Mouse (Mus musculus): Measurements from ENCODE around the gene Tuba1c. TPM values are rescaled to one million over a fixed set of nuclear protein-coding genes. Genes with fewer than 3 reads are reported as not detected.

Gene Tuba1c
- polyA plus RNA-seq, 1 experiment: 294 TPM

GRCm38 (mm10) chr15:99049473-99050253 is 20.0 kb downstream of the Tuba1c start:
- peak; percentile 35 for DNase-seq
- WGBS: 39% methylated on average over 13 of the region's 13 CpGs
- Histone ChIP-seq H3K27me3 (ENCODE audit: control insufficient read depth, insufficient read depth, low read length) (peaks cover under 1% of the 10 kb centered on the region; the same call in 1 of the 2 replicates), H3K27ac (ENCODE audit: control insufficient read depth, insufficient read depth, low read length) (no peak overlapping the region), H3K36me3 (ENCODE audit: control insufficient read depth, insufficient read depth, low read length) (no peaks in the 10 kb centered on the region), H3K4me3 (ENCODE audit: control insufficient read depth, insufficient read depth, low read length) (no peak overlapping the region), H3K4me1 (replicated peaks; ENCODE audit: control insufficient read depth, insufficient read depth, low read length) (0 out of 2 replicates have a peak, but pooled peaks cover 2% of the 10 kb centered on the region)
- TF ChIP-seq CTCF (IDR thresholded peaks at IDR 0.05; ENCODE audit: borderline replicate concordance, control insufficient read depth, extremely low read depth, insufficient read depth, low read length, poor library complexity) (0 out of 2 replicates have a peak, but pooled peaks have one; percentile 61), POLR2A (IDR thresholded peaks at IDR 0.05; ENCODE audit: control insufficient read depth, extremely low read depth, insufficient read depth, low read length, poor library complexity) (no peak)

GRCm38 (mm10) chr15:99053373-99053772 is 23.7 kb downstream of the Tuba1c start:
- Histone ChIP-seq H3K27me3 (ENCODE audit: control insufficient read depth, insufficient read depth, low read length) (peaks cover 16% of the 10 kb centered on the region; the same call in 1 of the 2 replicates), H3K36me3 (ENCODE audit: control insufficient read depth, insufficient read depth, low read length) (no peaks in the 10 kb centered on the region), H3K27ac (ENCODE audit: control insufficient read depth, insufficient read depth, low read length) (no peak overlapping the region), H3K4me1 (replicated peaks; ENCODE audit: control insufficient read depth, insufficient read depth, low read length) (peaks cover 9% of the 10 kb centered on the region; the same call in 1 of the 2 replicates), H3K4me3 (ENCODE audit: control insufficient read depth, insufficient read depth, low read length) (no peak overlapping the region)
- TF ChIP-seq POLR2A (IDR thresholded peaks at IDR 0.05; ENCODE audit: control insufficient read depth, extremely low read depth, insufficient read depth, low read length, poor library complexity) (no peak), CTCF (IDR thresholded peaks at IDR 0.05; ENCODE audit: borderline replicate concordance, control insufficient read depth, extremely low read depth, insufficient read depth, low read length, poor library complexity) (no peak)
- DNase-seq: no peak
- 87% methylated on average over 9 of the region's 9 CpGs for WGBS

- Histone ChIP-seq H3K36me3 (ENCODE audit: control insufficient read depth, insufficient read depth, low read length) (no peaks in the 10 kb centered on the region), H3K27me3 (ENCODE audit: control insufficient read depth, insufficient read depth, low read length) (peaks cover 16% of the 10 kb centered on the region; the same call in 1 of the 2 replicates), H3K4me1 (replicated peaks; ENCODE audit: control insufficient read depth, insufficient read depth, low read length) (peaks cover 9% of the 10 kb centered on the region; the same call in 1 of the 2 replicates), H3K4me3 (ENCODE audit: control insufficient read depth, insufficient read depth, low read length) (no peak within 1 kb of the TSS), H3K27ac (ENCODE audit: control insufficient read depth, insufficient read depth, low read length) (no peak within 1 kb of the TSS)
- WGBS: 13% methylated on average over 30 of the region's 30 CpGs
- DNase-seq: no peak
- TF ChIP-seq POLR2A (IDR thresholded peaks at IDR 0.05; ENCODE audit: control insufficient read depth, extremely low read depth, insufficient read depth, low read length, poor library complexity): no peak
Measured at GRCm38 (mm10) chr15:99055040-99055439, 25.3 kb downstream of the Tuba1c start, which contains the start of gene Prph. Gene Prph (plus strand): TSS chr15:99055174.

GRCm38 (mm10) chr15:99055511-99055961 is 25.8 kb downstream of the Tuba1c start:
- H3K4me3 ChIP-seq (ENCODE audit: control insufficient read depth, insufficient read depth, low read length): no peak overlapping the region
- TF ChIP-seq POLR2A (IDR thresholded peaks at IDR 0.05; ENCODE audit: control insufficient read depth, extremely low read depth, insufficient read depth, low read length, poor library complexity): no peak
- TF ChIP-seq CTCF (IDR thresholded peaks at IDR 0.05; ENCODE audit: borderline replicate concordance, control insufficient read depth, extremely low read depth, insufficient read depth, low read length, poor library complexity): no peak
- peaks cover 9% of the 10 kb centered on the region; the same call in 1 of the 2 replicates for H3K4me1 ChIP-seq (replicated peaks; ENCODE audit: control insufficient read depth, insufficient read depth, low read length)
- no peak for DNase-seq
- no peak overlapping the region for H3K27ac ChIP-seq (ENCODE audit: control insufficient read depth, insufficient read depth, low read length)
- H3K36me3 ChIP-seq (ENCODE audit: control insufficient read depth, insufficient read depth, low read length): no peaks in the 10 kb centered on the region
- H3K27me3 ChIP-seq (ENCODE audit: control insufficient read depth, insufficient read depth, low read length): peaks cover 16% of the 10 kb centered on the region; the same call in 1 of the 2 replicates
- 3% methylated on average over 37 of the region's 37 CpGs for WGBS

GRCm38 (mm10) chr15:99056332-99056731 is 26.6 kb downstream of the Tuba1c start:
- Histone ChIP-seq H3K4me3 (ENCODE audit: control insufficient read depth, insufficient read depth, low read length) (no peak overlapping the region), H3K27ac (ENCODE audit: control insufficient read depth, insufficient read depth, low read length) (no peak overlapping the region), H3K4me1 (replicated peaks; ENCODE audit: control insufficient read depth, insufficient read depth, low read length) (peaks cover 6% of the 10 kb centered on the region; the same call in 1 of the 2 replicates), H3K36me3 (ENCODE audit: control insufficient read depth, insufficient read depth, low read length) (no peaks in the 10 kb centered on the region), H3K27me3 (ENCODE audit: control insufficient read depth, insufficient read depth, low read length) (peaks cover 16% of the 10 kb centered on the region; the same call in 1 of the 2 replicates)
- peak; percentile 69 for DNase-seq
- peak; percentile 62; the same call in 1 of the 2 replicates for TF ChIP-seq CTCF (IDR thresholded peaks at IDR 0.05; ENCODE audit: borderline replicate concordance, control insufficient read depth, extremely low read depth, insufficient read depth, low read length, poor library complexity)
- no peak for TF ChIP-seq POLR2A (IDR thresholded peaks at IDR 0.05; ENCODE audit: control insufficient read depth, extremely low read depth, insufficient read depth, low read length, poor library complexity)
- 23% methylated on average over 14 of the region's 14 CpGs for WGBS

- 24% methylated on average over 12 of the region's 12 CpGs for WGBS
Measured at GRCm38 (mm10) chr15:99065557-99066165, 36.0 kb downstream of the Tuba1c start.

More at GRCm38 (mm10) chr15:99065557-99066165, 36.0 kb downstream of the Tuba1c start:
- Histone ChIP-seq H3K27me3 (ENCODE audit: control insufficient read depth, insufficient read depth, low read length) (no peaks in the 10 kb centered on the region), H3K36me3 (ENCODE audit: control insufficient read depth, insufficient read depth, low read length) (no peaks in the 10 kb centered on the region), H3K27ac (ENCODE audit: control insufficient read depth, insufficient read depth, low read length) (no peak overlapping the region), H3K4me1 (replicated peaks; ENCODE audit: control insufficient read depth, insufficient read depth, low read length) (peaks cover 3% of the 10 kb centered on the region), H3K4me3 (ENCODE audit: control insufficient read depth, insufficient read depth, low read length) (no peak overlapping the region)
- DNase-seq: no peak
- TF ChIP-seq CTCF (IDR thresholded peaks at IDR 0.05; ENCODE audit: borderline replicate concordance, control insufficient read depth, extremely low read depth, insufficient read depth, low read length, poor library complexity) (no peak), POLR2A (IDR thresholded peaks at IDR 0.05; ENCODE audit: control insufficient read depth, extremely low read depth, insufficient read depth, low read length, poor library complexity) (no peak)

All from thymus, adult 2 months (tissue).